Mouse (Mus musculus) limb, embryonic 14.5 days (tissue): Measurements from ENCODE around the gene Sipa1l2. TPM values are rescaled to one million over a fixed set of nuclear protein-coding genes. Genes with fewer than 3 reads are reported as not detected.
A peak's percentile ranks its signal among the peaks of the same experiment; 100 is the strongest.

ENCODE experiments used
- ATAC-seq: fragments of 200-750 bp; cut with Nextera tagmentation; 2 replicates; pipeline ENCODE4 v1.8.0; 2017; ENCODE audit warnings: low read depth, moderate number of reproducible peaks, moderate TSS enrichment; ENCODE audit not compliant: low FRiP score
- DNase-seq: peaks from one replicate; pipeline ENCODE4 v3.0.0-alpha.2; 2015; ENCODE audit warnings: low spot score
- H3K27ac ChIP-seq: fragments of 300-500 bp; sonication (generic); replicated peaks from 2 replicates; pipeline ENCODE4 v1.5.1; 2014; ENCODE audit warnings: low read depth, mild to moderate bottlenecking, low read length, moderate library complexity, mixed read lengths
- H3K27me3 ChIP-seq: fragments of 300-500 bp; sonication (generic); 2 replicates; pipeline ENCODE4 v1.6.1; 2014; ENCODE audit warnings: low read length, mixed read lengths; ENCODE audit not compliant: control insufficient read depth, insufficient read depth
- H3K36me3 ChIP-seq: fragments of 300-500 bp; sonication (generic); 2 replicates; pipeline ENCODE4 v1.6.1; 2014; ENCODE audit warnings: mild to moderate bottlenecking, low read length, moderate library complexity, mixed read lengths; ENCODE audit not compliant: control insufficient read depth, insufficient read depth
- H3K4me1 ChIP-seq: fragments of 300-500 bp; sonication (generic); 2 replicates; pipeline ENCODE4 v1.6.1; 2014; ENCODE audit warnings: antibody characterized with exemption, low read length, mixed read lengths; ENCODE audit not compliant: control insufficient read depth, insufficient read depth
- H3K4me2 ChIP-seq: fragments of 300-500 bp; sonication (generic); replicated peaks from 2 replicates; pipeline ENCODE4 v1.6.1; 2014; ENCODE audit warnings: low read depth, mild to moderate bottlenecking, low read length, moderate library complexity; ENCODE audit not compliant: severe bottlenecking
- H3K4me3 ChIP-seq: fragments of 300-500 bp; sonication (generic); replicated peaks from 2 replicates; pipeline ENCODE4 v1.5.1; 2014; ENCODE audit warnings: low read length
- H3K9ac ChIP-seq: fragments of 300-500 bp; sonication (generic); 2 replicates; pipeline ENCODE4 v1.6.1; 2014; ENCODE audit warnings: mild to moderate bottlenecking, low read depth, low read length, moderate library complexity; ENCODE audit not compliant: severe bottlenecking
- H3K9me3 ChIP-seq: fragments of 300-500 bp; sonication (generic); 2 replicates; pipeline ENCODE4 v1.6.1; 2016; ENCODE audit warnings: low read length; ENCODE audit not compliant: control insufficient read depth
- POLR2A ChIP-seq: fragments of 200-500 bp; IDR thresholded peaks from 2 replicates; pipeline ENCODE4 v1.8.0; 2012; ENCODE audit warnings: inconsistent platforms, mild to moderate bottlenecking, moderate library complexity, borderline replicate concordance; ENCODE audit not compliant: insufficient read depth, insufficient read length; ENCODE audit errors: extremely low read depth
- WGBS: fragments of 180-500 bp; shearing (Covaris S2); extraction: QIAGEN DNeasy Blood & Tissue Kit; methylation state at CpG from one replicate; pipeline ENCODE4 v1.1.7; 2014; 5-methylcytosine and 5-hydroxymethylcytosine counted together
- polyA plus RNA-seq, 2 experiments: library from polyadenylated mRNA; depleted of rRNA in 1 of 2; stranded (reverse) in 1 of 2; unstranded in 1 of 2; fragments of >200 nt; fragmentation: Nextera tagmentation in 1 of 2; extraction: Ambion mirVana in 1 of 2; gene quantifications; 2 replicates each; pipeline versions ENCODE4 v1.2.1 to v1.2.3; 2012 to 2014

Gene Sipa1l2
- polyA plus RNA-seq, 2 experiments = 11.6 to 21.6 TPM

DNA sequence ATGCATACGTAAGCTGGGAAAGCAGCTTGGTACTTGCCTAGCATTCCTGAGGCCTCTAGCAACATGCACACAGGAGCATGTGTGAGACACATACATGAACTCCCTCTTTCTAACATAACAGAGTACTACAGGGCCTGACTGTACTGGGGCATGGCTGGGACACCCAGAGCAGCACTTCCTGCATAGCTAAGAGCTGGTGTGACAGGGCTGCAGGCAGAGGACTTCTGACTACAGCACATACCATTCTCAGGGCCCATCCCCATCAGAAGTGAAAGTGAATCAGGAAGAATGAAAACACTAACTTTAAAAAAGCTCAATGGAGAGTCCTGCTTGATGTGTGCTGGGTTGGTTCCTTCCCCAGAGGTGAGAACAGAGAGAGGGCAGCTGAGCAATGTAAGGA, 108.1 kb downstream of the Sipa1l2 start:
- Histone ChIP-seq H3K4me2 (no peak overlapping the region), H3K9ac (no peak overlapping the region), H3K9me3 (no peaks in the 10 kb centered on the region), H3K36me3 (peaks cover 14% of the 10 kb centered on the region), H3K4me1 (peaks cover 22% of the 10 kb centered on the region), H3K27ac (no peak overlapping the region), H3K4me3 (no peak overlapping the region), H3K27me3 (no peaks in the 10 kb centered on the region)
- ATAC-seq (no peak), DNase-seq (no peak)
- WGBS = 43% methylated on average over 1 of the region's 1 CpGs
- no peak for TF ChIP-seq POLR2A

DNA sequence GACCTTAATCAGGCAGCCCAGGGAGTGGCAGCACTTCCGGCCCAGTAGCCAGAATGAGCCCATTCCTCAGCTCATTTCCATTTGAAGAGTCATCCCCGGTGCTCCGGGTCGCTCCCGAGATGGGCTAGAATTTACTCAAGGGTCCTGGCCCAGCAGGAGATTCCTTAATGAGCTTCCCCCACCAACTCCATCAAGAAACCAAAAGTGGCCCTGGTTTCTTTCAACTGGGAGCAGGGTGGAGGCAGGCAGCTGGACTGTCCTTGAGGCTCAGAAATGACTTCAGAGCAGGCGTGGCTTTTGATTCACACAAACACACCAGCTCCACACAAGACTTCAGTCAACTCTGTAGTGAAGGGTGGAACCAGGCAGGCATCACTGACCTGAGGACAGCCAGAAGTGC, 109.0 kb downstream of the Sipa1l2 start:
- ATAC-seq = no peak
- no peak overlapping the region for H3K27ac ChIP-seq
- 33% methylated on average over 6 of the region's 6 CpGs for WGBS
- H3K27me3 ChIP-seq = no peaks in the 10 kb centered on the region
- no peak for TF ChIP-seq POLR2A
- H3K9me3 ChIP-seq = no peaks in the 10 kb centered on the region
- peaks cover 15% of the 10 kb centered on the region for H3K36me3 ChIP-seq
- peaks cover 16% of the 10 kb centered on the region for H3K4me1 ChIP-seq
- no peak overlapping the region for H3K9ac ChIP-seq
- no peak overlapping the region for H3K4me3 ChIP-seq
- H3K4me2 ChIP-seq = no peak overlapping the region
- DNase-seq = no peak

DNA sequence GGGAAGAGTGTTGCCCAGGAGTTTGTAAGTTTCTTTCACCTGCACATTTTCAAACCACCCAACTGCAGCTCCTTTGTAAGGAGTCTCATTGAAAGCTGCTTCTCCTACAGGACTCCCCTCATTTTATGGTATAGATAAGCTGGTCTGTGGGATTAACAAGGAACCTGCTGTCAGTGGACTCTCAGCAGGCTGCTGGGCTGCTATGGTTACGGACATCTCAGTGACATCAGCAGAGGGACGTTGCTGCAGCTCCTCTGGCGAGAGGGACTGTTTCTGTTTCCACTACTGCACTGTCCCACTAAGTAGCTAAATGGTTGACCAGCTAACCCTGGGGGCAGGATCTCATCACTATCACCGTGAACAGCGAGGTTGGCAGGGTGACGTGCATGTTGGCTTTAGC, 120.6 kb downstream of the Sipa1l2 start:
- ATAC-seq (no peak), DNase-seq (no peak)
- Histone ChIP-seq H3K4me3 (no peak overlapping the region), H3K9me3 (no peaks in the 10 kb centered on the region), H3K4me1 (no peaks in the 10 kb centered on the region), H3K27ac (no peak overlapping the region), H3K9ac (no peak overlapping the region), H3K4me2 (no peak overlapping the region), H3K27me3 (no peaks in the 10 kb centered on the region), H3K36me3 (peaks cover 39% of the 10 kb centered on the region)
- WGBS = 39% methylated on average over 6 of the region's 6 CpGs
- TF ChIP-seq POLR2A = no peak

DNA sequence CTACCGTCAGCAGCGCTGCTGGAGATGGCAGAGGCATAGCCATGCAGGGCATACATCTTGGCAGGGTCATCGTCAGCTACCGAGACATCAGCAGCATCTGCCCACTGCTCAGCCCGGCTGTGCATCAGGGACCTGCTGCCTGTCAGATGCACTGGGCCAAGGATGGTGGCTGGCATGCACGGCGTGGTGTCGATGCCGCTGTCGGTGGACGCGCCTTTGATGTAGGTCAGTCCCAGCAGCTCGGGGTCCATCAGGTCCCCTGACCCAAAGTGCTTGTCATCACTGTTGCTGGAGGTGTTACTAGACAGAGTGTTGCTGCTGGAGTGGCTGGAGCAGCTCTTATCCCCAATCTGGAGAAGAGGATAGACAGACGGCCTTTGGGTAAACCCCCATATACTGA, 122.1 kb downstream of the Sipa1l2 start:
- 91% methylated on average over 14 of the region's 14 CpGs for WGBS
- no peak overlapping the region for H3K27ac ChIP-seq
- no peak for ATAC-seq
- H3K4me2 ChIP-seq = no peak overlapping the region
- DNase-seq = no peak
- no peaks in the 10 kb centered on the region for H3K4me1 ChIP-seq
- no peak overlapping the region for H3K4me3 ChIP-seq
- peaks cover 32% of the 10 kb centered on the region for H3K36me3 ChIP-seq
- H3K9me3 ChIP-seq = no peaks in the 10 kb centered on the region
- H3K9ac ChIP-seq = no peak overlapping the region
- H3K27me3 ChIP-seq = no peaks in the 10 kb centered on the region
- no peak for TF ChIP-seq POLR2A

DNA sequence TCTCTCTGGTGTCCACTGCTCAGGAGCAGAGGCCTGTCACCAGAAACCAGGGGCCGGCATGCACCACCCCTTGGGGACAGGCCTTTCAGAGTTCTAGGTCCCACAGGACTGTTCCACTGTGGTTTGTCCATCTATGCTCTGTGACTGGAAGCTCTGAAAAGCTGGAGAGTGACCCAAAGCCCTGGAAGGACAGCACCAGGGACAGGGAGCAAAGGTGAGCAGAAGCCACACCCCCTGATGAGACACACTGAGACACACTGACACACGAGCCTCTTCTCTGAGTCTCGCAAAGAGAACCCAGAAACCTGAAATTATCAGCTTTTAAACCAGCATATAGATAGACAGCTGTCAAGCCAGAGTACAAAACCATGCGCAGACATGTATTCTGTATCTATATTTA, 123.4 kb downstream of the Sipa1l2 start:
- WGBS = 82% methylated on average over 4 of the region's 4 CpGs
- Histone ChIP-seq H3K4me3 (no peak overlapping the region), H3K9me3 (no peaks in the 10 kb centered on the region), H3K27me3 (no peaks in the 10 kb centered on the region), H3K4me2 (no peak overlapping the region), H3K9ac (no peak overlapping the region), H3K27ac (no peak overlapping the region), H3K36me3 (peaks cover 33% of the 10 kb centered on the region), H3K4me1 (no peaks in the 10 kb centered on the region)
- DNase-seq = no peak
- no peak for TF ChIP-seq POLR2A
- ATAC-seq = no peak

DNA sequence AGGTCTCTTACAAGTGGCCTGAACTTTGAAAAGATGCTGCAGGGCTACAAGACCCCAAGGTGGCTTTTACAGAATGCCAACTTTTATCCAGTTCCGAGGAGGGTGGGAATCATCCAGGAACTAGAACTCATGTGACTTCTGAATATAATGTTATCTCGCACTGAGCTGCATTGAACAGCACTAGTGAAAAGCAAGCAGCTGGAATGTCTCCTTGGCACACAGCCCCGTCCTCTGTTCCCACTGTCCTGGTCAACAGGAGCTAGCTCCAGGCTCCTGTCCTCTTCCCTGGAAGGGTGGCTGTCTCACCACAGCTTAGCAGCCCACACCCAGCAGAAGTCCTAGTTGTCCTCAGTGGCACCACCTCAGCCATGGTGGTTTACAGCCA, 124.4 kb downstream of the Sipa1l2 start:
- H3K4me2 ChIP-seq = no peak overlapping the region
- no peak overlapping the region for H3K4me3 ChIP-seq
- H3K9ac ChIP-seq = no peak overlapping the region
- peak; percentile 61 for DNase-seq
- H3K27ac ChIP-seq = no peak overlapping the region
- H3K27me3 ChIP-seq = no peaks in the 10 kb centered on the region
- TF ChIP-seq POLR2A = no peak
- peaks cover 36% of the 10 kb centered on the region for H3K36me3 ChIP-seq
- WGBS = 74% methylated on average over 3 of the region's 3 CpGs
- ATAC-seq = 0 out of 2 replicates have a peak, but pooled peaks have one; percentile 15
- no peaks in the 10 kb centered on the region; the same call in 1 of the 2 replicates for H3K9me3 ChIP-seq
- H3K4me1 ChIP-seq = no peaks in the 10 kb centered on the region
